8 mouse cellular contexts compared by ENCODE assay signal in genomic region chr3:132085112-132085822, GRCm38 (mm10). TPM values are rescaled to one million over a fixed set of nuclear protein-coding genes. Genes with fewer than 3 reads are reported as not detected.
DNase-seq lines count a peak whose midpoint lies in the region; ATAC-seq and TF ChIP-seq lines count a peak whose summit lies in the region.
"Had no signal": no experiment of that assay in that cellular context is flagged by ENCODE, and none has a peak within 500 bp of the region (broad histone marks: within the 10 kb centered on the region; RNA-seq: fewer than 3 reads in every experiment).

Gene Dkk2 (plus strand): TSS chr3:132085292.

- no peak for DNase-seq in urinary bladder, adult 2 months (ENCODE audit: low spot score)
- no peak for DNase-seq in urinary bladder, postnatal 14 days (ENCODE audit: low spot score)
- peak; percentile 75 for DNase-seq in forebrain, embryonic 11.5 days (ENCODE audit: low spot score)
- peak; percentile 6 for DNase-seq in lung, postnatal 10 days
- no peak for DNase-seq in stomach, postnatal 0 days (ENCODE audit: low spot score)
- DNase-seq in ovary, postnatal 36 days (ENCODE audit: low spot score), result no peak

- no peak for TF ChIP-seq CTCF in intestine, postnatal 0 days (IDR thresholded peaks at IDR 0.05; ENCODE audit: low read depth)
- TF ChIP-seq CTCF in stomach, postnatal 0 days (IDR thresholded peaks at IDR 0.05; ENCODE audit: low read depth), result no peak

- peaks cover 10% of the 10 kb centered on the region; the same call in 1 of the 2 replicates for H3K4me1 ChIP-seq in forebrain, embryonic 11.5 days (replicated peaks; ENCODE audit: control insufficient read depth, insufficient read depth, low read length)
- H3K4me1 ChIP-seq in intestine, postnatal 0 days (replicated peaks; ENCODE audit: control insufficient read depth, insufficient read depth, low read length), result no peaks in the 10 kb centered on the region
- H3K4me1 ChIP-seq in stomach, postnatal 0 days (replicated peaks; ENCODE audit: control insufficient read depth, insufficient read depth), result peaks cover 4% of the 10 kb centered on the region; the same call in 1 of the 2 replicates

- peak within 1 kb of the TSS; percentile 35 for H3K9ac ChIP-seq in forebrain, embryonic 11.5 days (ENCODE audit: low read length)
- no peak within 1 kb of the TSS for H3K9ac ChIP-seq in intestine, postnatal 0 days (ENCODE audit: low read depth, low read length)
- H3K9ac ChIP-seq in stomach, postnatal 0 days (ENCODE audit: low read length), result peak within 1 kb of the TSS; percentile 23; the same call in 1 of the 2 replicates

- no peaks in the 10 kb centered on the region for H3K9me3 ChIP-seq in forebrain, embryonic 11.5 days (ENCODE audit: control insufficient read depth, low read length)
- no peaks in the 10 kb centered on the region for H3K9me3 ChIP-seq in intestine, postnatal 0 days (ENCODE audit: control insufficient read depth)
- no peaks in the 10 kb centered on the region for H3K9me3 ChIP-seq in stomach, postnatal 0 days (ENCODE audit: control insufficient read depth, low read length)

- no peak within 1 kb of the TSS for H3K27ac ChIP-seq in forebrain, embryonic 11.5 days (ENCODE audit: low read depth, low read length)
- no peak within 1 kb of the TSS; the same call in 1 of the 2 replicates for H3K27ac ChIP-seq in intestine, postnatal 0 days (ENCODE audit: low read depth, low read length)
- H3K27ac ChIP-seq in stomach, postnatal 0 days (replicated peaks), result no peak within 1 kb of the TSS

- peak within 1 kb of the TSS; percentile 43 for H3K4me3 ChIP-seq in forebrain, embryonic 11.5 days (ENCODE audit: low read depth, low read length)
- peak within 1 kb of the TSS; percentile 41 for H3K4me3 ChIP-seq in intestine, postnatal 0 days (ENCODE audit: low read depth, low read length)
- H3K4me3 ChIP-seq in stomach, postnatal 0 days (ENCODE audit: low read depth, low read length), result peak within 1 kb of the TSS; percentile 44
- H3K4me3 ChIP-seq: erythroblast, embryonic 14.5 days had no signal

- peaks cover 10% of the 10 kb centered on the region; the same call in 1 of the 2 replicates for H3K27me3 ChIP-seq in forebrain, embryonic 11.5 days (ENCODE audit: control insufficient read depth, insufficient read depth, low read length)
- H3K27me3 ChIP-seq in intestine, postnatal 0 days (replicated peaks; ENCODE audit: control insufficient read depth, insufficient read depth, low read length), result peaks cover 34% of the 10 kb centered on the region
- H3K27me3 ChIP-seq in stomach, postnatal 0 days (ENCODE audit: control insufficient read depth, insufficient read depth, low read length), result peaks cover 6% of the 10 kb centered on the region; the same call in 1 of the 2 replicates

- H3K4me2 ChIP-seq in forebrain, embryonic 11.5 days (ENCODE audit: low read depth, low read length, severe bottlenecking), result peak within 1 kb of the TSS; percentile 93
- peak within 1 kb of the TSS; percentile 65 for H3K4me2 ChIP-seq in intestine, postnatal 0 days (replicated peaks; ENCODE audit: low read depth)
- H3K4me2 ChIP-seq in stomach, postnatal 0 days (replicated peaks; ENCODE audit: low read depth), result peak within 1 kb of the TSS; percentile 65

- ATAC-seq in forebrain, embryonic 11.5 days (replicated peaks; ENCODE audit: low FRiP score), result peak; percentile 66
- ATAC-seq in intestine, postnatal 0 days, result no peak
- ATAC-seq in stomach, postnatal 0 days (ENCODE audit: low FRiP score, low TSS enrichment), result peak; percentile 45; the same call in 1 of the 2 replicates

- no peak for TF ChIP-seq EP300 in stomach, postnatal 0 days (optimal IDR thresholded peaks at IDR 0.05)

- under 1% methylated on average over 33 of the region's 33 CpGs for WGBS in forebrain, embryonic 11.5 days
- WGBS in intestine, postnatal 0 days, result under 1% methylated on average over 33 of the region's 33 CpGs
- WGBS in stomach, postnatal 0 days, result 0% methylated on average over 33 of the region's 33 CpGs

- H3K36me3 ChIP-seq in forebrain, embryonic 11.5 days (ENCODE audit: control insufficient read depth, insufficient read depth, low read length), result no peaks in the 10 kb centered on the region
- no peaks in the 10 kb centered on the region for H3K36me3 ChIP-seq in intestine, postnatal 0 days (ENCODE audit: control insufficient read depth, insufficient read depth)
- H3K36me3 ChIP-seq in stomach, postnatal 0 days (ENCODE audit: control insufficient read depth, insufficient read depth, low read length), result no peaks in the 10 kb centered on the region

RNA-seq across cellular contexts. Expression of gene Dkk2, which starts in this region (rescaled TPM):
- 23.1 and 33.1 TPM in 2 replicates for polyA plus RNA-seq in urinary bladder, adult 2 months (2012; rRNA removed)
- 14.1 and 14.3 TPM in 2 replicates for polyA plus RNA-seq in forebrain, embryonic 11.5 days (2014; fragmentation: Nextera tagmentation; extraction: Ambion mirVana)
- polyA plus RNA-seq in intestine, postnatal 0 days (2015; fragmentation: Nextera tagmentation; extraction: Ambion mirVana), result 2.3 and 2.6 TPM in 2 replicates
- 3.7 and 3.9 TPM in 2 replicates for polyA plus RNA-seq in stomach, postnatal 0 days (2015; fragmentation: Nextera tagmentation; extraction: Ambion mirVana)
- polyA plus RNA-seq: erythroblast, embryonic 14.5 days had no signal

Comparison
In these comparisons a context has a peak if more than half of its experiments do, and no peak if none do; other contexts are left out.
1. DNase-seq: peak in forebrain, embryonic 11.5 days (single experiment) and lung, postnatal 10 days (single experiment); none in urinary bladder, adult 2 months (single experiment), urinary bladder, postnatal 14 days (single experiment), stomach, postnatal 0 days (single experiment) and ovary, postnatal 36 days (single experiment).
2. Peak in every context shown above with its lines, with median percentiles within 50 percentile points of each other: H3K4me2 ChIP-seq and H3K4me3 ChIP-seq.